24 mouse cellular contexts compared by ENCODE assay signal in the genomic region with DNA sequence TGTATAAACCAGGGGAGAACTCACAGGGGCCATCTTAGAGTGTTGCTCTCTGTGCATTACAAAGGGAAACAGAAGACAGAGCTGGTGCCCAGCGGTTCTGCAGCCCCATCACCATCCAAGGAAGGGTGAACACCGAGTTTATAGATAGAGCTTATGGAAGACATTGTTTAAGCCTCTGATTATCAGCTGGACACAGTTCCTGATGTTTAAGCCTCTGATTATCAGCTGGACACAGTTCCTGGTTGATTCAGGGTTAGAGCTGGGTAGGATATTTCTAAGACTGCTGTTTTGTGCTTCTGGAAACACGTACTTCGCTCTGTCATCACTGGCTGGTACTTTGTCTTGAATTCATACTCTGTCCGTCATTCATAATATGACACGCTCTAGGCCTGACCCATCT.
A peak's percentile ranks its signal among the peaks of the same experiment; 100 is the strongest.
DNase-seq lines count a peak whose midpoint lies in the region; ATAC-seq lines count a peak whose summit lies in the region.
"Had no signal": no experiment of that assay in that cellular context is flagged by ENCODE, and none has a peak within 500 bp of the region (broad histone marks: within the 10 kb centered on the region; RNA-seq: fewer than 3 reads in every experiment).

No protein-coding gene starts in this region.

- no peaks in the 10 kb centered on the region for H3K36me3 ChIP-seq in liver, embryonic 12.5 days
- no peaks in the 10 kb centered on the region for H3K36me3 ChIP-seq in liver, embryonic 13.5 days
- no peaks in the 10 kb centered on the region for H3K36me3 ChIP-seq in liver, embryonic 16.5 days (ENCODE audit: control insufficient read depth, insufficient read depth)
- H3K36me3 ChIP-seq: embryonic facial prominence, embryonic 10.5 days; embryonic facial prominence, embryonic 12.5 days; G1E had no signal

- H3K4me2 ChIP-seq in liver, embryonic 12.5 days = no peak overlapping the region
- no peak overlapping the region for H3K4me2 ChIP-seq in liver, embryonic 13.5 days
- H3K4me2 ChIP-seq in liver, embryonic 16.5 days (ENCODE audit: low read depth, low read length) = no peak overlapping the region
- H3K4me2 ChIP-seq: embryonic facial prominence, embryonic 12.5 days; forebrain, embryonic 13.5 days had no signal

- peaks cover 18% of the 10 kb centered on the region for H3K4me1 ChIP-seq in liver, embryonic 12.5 days
- peaks cover 20% of the 10 kb centered on the region for H3K4me1 ChIP-seq in liver, embryonic 13.5 days (replicated peaks)
- H3K4me1 ChIP-seq in liver, embryonic 16.5 days (ENCODE audit: control insufficient read depth, low read depth, low read length) = no peaks in the 10 kb centered on the region; the same call in 1 of the 2 replicates
- H3K4me1 ChIP-seq: embryonic facial prominence, embryonic 10.5 days; embryonic facial prominence, embryonic 12.5 days; forebrain, embryonic 13.5 days had no signal

- 56% methylated on average over 6 of the region's 6 CpGs for WGBS in liver, embryonic 12.5 days (ENCODE audit: insufficient replicate concordance)
- WGBS in liver, embryonic 13.5 days (ENCODE audit: insufficient replicate concordance) = 51% methylated on average over 6 of the region's 6 CpGs
- 59% methylated on average over 6 of the region's 6 CpGs for WGBS in liver, embryonic 16.5 days (ENCODE audit: insufficient replicate concordance)

- no peak overlapping the region for H3K4me3 ChIP-seq in liver, embryonic 12.5 days
- no peak overlapping the region for H3K4me3 ChIP-seq in liver, embryonic 13.5 days (replicated peaks)
- no peak overlapping the region for H3K4me3 ChIP-seq in liver, embryonic 16.5 days (ENCODE audit: low read depth, low read length)
- H3K4me3 ChIP-seq: embryonic facial prominence, embryonic 10.5 days; embryonic facial prominence, embryonic 12.5 days; forebrain, embryonic 13.5 days had no signal

- no peak overlapping the region for H3K27ac ChIP-seq in liver, embryonic 12.5 days
- H3K27ac ChIP-seq in liver, embryonic 13.5 days = no peak overlapping the region
- H3K27ac ChIP-seq in liver, embryonic 16.5 days (ENCODE audit: low read length) = no peak overlapping the region
- H3K27ac ChIP-seq: embryonic facial prominence, embryonic 10.5 days; embryonic facial prominence, embryonic 12.5 days; forebrain, embryonic 13.5 days had no signal

- no peaks in the 10 kb centered on the region for H3K9me3 ChIP-seq in liver, embryonic 12.5 days (replicated peaks)
- H3K9me3 ChIP-seq in liver, embryonic 13.5 days (replicated peaks) = no peaks in the 10 kb centered on the region
- no peaks in the 10 kb centered on the region for H3K9me3 ChIP-seq in liver, embryonic 16.5 days (replicated peaks; ENCODE audit: control insufficient read depth, low read length)
- H3K9me3 ChIP-seq: embryonic facial prominence, embryonic 10.5 days; embryonic facial prominence, embryonic 12.5 days; forebrain, embryonic 13.5 days had no signal

- H3K27me3 ChIP-seq in liver, embryonic 12.5 days (replicated peaks) = no peaks in the 10 kb centered on the region
- H3K27me3 ChIP-seq in liver, embryonic 13.5 days = no peaks in the 10 kb centered on the region
- H3K27me3 ChIP-seq in liver, embryonic 16.5 days (ENCODE audit: control insufficient read depth, insufficient read depth, low read depth, low read length) = no peaks in the 10 kb centered on the region
- H3K27me3 ChIP-seq: CH12.LX; embryonic facial prominence, embryonic 12.5 days; forebrain, embryonic 13.5 days; Patski had no signal

- peak; percentile 56 for DNase-seq in heart, adult 11 months
- no peak for DNase-seq in heart, adult 8-10 months (ENCODE audit: low spot score)
- DNase-seq in liver = no peak
- no peak for DNase-seq in liver, embryonic 13.5 days
- DNase-seq in thymus, postnatal 10 days (ENCODE audit: low spot score in 2 of 2) = no peak
- DNase-seq: adrenal gland, adult 8-10 months; adrenal gland, postnatal 14 days; adrenal gland, postnatal 36 days; B cell, adult 2 months; cerebellum, adult 11-12 months; cerebellum, adult 2 months; cerebellum, adult 9-10 months; cerebellum, postnatal 10 days; cerebellum, postnatal 25 days had no signal

- H3K9ac ChIP-seq in liver, embryonic 12.5 days = no peak overlapping the region
- no peak overlapping the region for H3K9ac ChIP-seq in liver, embryonic 13.5 days
- H3K9ac ChIP-seq in liver, embryonic 16.5 days (ENCODE audit: low read depth, low read length) = no peak overlapping the region
- H3K9ac ChIP-seq: embryonic facial prominence, embryonic 12.5 days; forebrain, embryonic 13.5 days had no signal

- 0 out of 2 replicates have a peak, but pooled peaks have one; percentile 40 for ATAC-seq in liver, embryonic 12.5 days
- ATAC-seq in liver, embryonic 13.5 days (ENCODE audit: low read depth) = peak; percentile 67
- peak; percentile 37; the same call in 1 of the 2 replicates for ATAC-seq in liver, embryonic 16.5 days (ENCODE audit: low read depth)
- ATAC-seq: activated CD4-positive, CD25-positive, alpha-beta regulatory T cell, adult 4 months; CD4-positive, CD25-positive, alpha-beta regulatory T cell, adult 4 months; forebrain, embryonic 13.5 days; Patski had no signal
